Mouse (Mus musculus) gonadal fat pad, adult 2 months (tissue): ENCODE results near the gene Fam111a. TPM values are rescaled to one million over a fixed set of nuclear protein-coding genes. Genes with fewer than 3 reads are reported as not detected.
"Not testable (repeated sequence)": the region's sequence is repeated elsewhere in the genome, so short reads cannot be mapped to it uniquely, and the experiment has no call there.

Source experiments
- DNase-seq: peaks from one replicate; pipeline ENCODE4 v3.0.0-alpha.2; 2012; ENCODE audit warnings: low read depth
- polyA plus RNA-seq: library from polyadenylated mRNA; depleted of rRNA; stranded (reverse); fragments of >200 nt; gene quantifications from 2 replicates; pipeline ENCODE4 v1.2.3, GENCODE M21; 2012; rRNA removed

Gene Fam111a
- polyA plus RNA-seq: 1.5 and 1.7 TPM in 2 replicates

DNA sequence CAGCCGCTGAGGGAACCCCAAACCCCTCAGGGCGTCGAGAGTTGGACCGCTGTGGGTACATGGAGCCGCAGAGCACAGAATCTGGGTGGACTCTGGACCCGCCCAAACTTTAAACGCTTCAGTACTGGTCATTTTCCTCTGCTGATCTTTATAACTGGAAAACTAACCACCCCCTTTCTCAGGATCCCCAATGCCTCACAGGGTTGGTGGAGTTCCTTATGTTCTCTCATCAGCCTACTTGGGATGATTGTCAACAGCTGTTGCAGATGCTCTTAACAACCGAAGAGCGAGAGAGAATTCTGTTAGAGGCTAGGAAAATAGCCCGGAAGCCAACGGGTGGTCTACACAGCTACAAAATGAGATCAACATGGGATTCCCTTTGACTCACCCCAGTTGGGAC lies at the start of gene Fam111a:
Fam111a (plus strand) TSS at position 301 of the 400 bp plus-strand sequence.
- not testable (repeated sequence) for DNase-seq

- DNase-seq: no peak
Measured at GRCm38 (mm10) chr19:12496241-12496640, 49.3 kb upstream of the Fam111a start.

GRCm38 (mm10) chr19:12497909-12498308 lies 47.6 kb upstream of the Fam111a start:
- DNase-seq: no peak

DNA sequence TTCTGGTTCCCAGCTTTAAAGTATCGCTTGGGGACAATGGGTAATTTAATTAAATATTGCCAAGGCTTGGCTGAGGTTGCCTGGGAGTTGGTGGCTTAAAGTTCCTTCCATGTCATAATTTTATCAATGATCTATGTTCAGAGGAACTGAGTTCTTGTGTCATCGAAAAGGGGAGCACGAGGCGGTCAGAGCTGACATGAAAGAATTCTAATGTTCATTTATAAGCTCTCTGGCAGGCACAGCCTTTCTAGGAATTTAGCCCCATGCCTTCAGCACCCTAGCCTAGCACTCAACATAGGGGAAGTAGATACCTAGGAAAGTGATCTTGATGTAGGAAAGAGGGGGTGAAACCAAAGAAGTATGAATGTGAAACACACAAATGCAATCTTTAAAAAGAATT lies 47.2 kb upstream of the Fam111a start:
- DNase-seq: no peak

GRCm38 (mm10) chr19:12498941-12499340 lies 46.6 kb upstream of the Fam111a start:
- DNase-seq: no peak

DNA sequence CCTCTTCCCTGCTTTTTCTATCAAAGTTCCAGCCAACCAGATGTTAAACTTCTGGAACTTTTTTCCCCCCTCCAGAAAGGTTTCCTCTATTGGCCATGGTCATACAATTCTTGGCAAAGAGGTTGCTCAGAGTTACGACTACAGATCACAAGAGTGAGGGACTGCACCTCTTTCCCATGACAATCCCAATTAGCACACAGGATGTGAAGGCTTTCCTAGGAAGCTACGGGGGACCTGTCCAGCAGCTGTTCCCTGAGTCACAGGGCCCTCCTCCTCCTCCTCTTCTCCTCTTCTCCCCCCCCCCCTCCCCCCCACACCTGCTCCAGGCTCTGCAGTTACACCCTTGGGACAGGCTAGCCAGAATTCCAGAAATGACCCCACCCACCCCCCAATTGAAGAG lies 46.1 kb upstream of the Fam111a start:
- DNase-seq: no peak

- no peak for DNase-seq
Measured at GRCm38 (mm10) chr19:12500124-12500523, 45.4 kb upstream of the Fam111a start.

- no peak for DNase-seq
Measured at GRCm38 (mm10) chr19:12500881-12501311, 44.6 kb upstream of the Fam111a start.

DNA sequence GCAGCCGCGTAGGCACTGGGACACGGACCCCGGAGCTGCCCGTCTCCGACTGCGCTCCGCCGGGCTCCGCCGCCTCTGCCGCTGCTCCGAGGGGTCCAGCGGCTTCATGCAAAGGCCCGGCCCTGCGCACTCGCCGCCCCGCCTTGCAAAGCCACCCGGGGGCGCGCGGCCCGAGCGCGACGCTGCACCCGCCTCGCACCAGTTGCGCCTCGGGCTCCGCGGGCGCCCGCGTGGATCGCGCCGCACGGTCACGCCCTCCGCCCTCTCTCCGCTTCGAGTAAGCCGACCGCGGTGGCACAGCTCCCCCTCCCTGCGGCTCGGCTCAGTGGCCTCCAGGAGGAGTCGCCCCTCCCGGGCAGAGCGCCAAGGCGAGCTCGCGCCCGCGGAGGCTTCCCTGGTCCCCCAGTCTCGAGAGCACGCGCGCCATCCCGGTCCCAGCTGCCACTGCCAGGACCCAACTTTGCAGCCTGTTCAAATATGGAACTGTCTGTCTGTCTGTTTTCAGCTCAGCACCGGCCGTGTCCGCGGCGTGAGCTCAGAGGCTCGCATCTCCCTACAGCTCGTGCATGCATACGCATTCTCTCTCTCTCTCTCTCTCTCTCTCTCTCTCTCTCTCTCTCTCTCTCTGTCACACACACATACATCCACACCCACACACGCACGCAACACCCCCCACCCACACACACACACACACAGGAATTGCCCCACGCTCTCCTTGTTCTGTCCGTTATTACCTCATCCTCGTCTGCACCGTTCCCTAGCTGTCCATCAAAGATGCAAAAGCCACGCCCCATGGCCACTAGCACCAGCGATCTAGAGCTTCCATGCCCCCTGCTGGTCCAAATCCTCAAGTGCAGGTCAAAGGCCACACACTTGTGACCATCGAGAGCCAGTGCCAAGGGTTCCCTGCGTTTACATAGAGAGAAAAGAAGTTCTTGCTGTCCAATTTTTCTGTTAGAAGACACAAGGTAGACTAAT lies 43.9 kb upstream of the Fam111a start, which contains the start of gene Dtx4:
Dtx4 (minus strand) TSS at position 85 of the 978 bp plus-strand sequence.
- no peak for DNase-seq

DNA sequence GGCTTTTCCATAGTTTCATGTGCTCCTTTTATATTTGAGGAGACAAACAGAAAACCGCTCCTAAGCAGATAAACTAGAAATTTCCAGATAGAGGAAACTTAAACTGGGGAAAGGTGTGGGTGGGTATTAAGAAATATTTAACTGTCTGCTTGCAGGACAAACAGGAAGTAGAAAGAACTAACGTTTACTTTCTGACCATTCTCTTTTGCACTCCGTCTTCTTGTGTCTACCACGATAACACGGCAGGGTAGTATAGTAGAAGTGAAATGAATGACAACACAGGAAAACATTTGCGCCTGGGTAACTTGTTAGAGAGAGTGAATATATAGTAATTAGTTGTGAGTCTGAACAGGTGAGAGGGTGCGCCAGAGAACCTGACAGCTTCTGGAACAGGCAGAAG lies 42.8 kb upstream of the Fam111a start:
- DNase-seq: no peak

GRCm38 (mm10) chr19:12514621-12515020 lies 30.9 kb upstream of the Fam111a start:
- no peak for DNase-seq

DNA sequence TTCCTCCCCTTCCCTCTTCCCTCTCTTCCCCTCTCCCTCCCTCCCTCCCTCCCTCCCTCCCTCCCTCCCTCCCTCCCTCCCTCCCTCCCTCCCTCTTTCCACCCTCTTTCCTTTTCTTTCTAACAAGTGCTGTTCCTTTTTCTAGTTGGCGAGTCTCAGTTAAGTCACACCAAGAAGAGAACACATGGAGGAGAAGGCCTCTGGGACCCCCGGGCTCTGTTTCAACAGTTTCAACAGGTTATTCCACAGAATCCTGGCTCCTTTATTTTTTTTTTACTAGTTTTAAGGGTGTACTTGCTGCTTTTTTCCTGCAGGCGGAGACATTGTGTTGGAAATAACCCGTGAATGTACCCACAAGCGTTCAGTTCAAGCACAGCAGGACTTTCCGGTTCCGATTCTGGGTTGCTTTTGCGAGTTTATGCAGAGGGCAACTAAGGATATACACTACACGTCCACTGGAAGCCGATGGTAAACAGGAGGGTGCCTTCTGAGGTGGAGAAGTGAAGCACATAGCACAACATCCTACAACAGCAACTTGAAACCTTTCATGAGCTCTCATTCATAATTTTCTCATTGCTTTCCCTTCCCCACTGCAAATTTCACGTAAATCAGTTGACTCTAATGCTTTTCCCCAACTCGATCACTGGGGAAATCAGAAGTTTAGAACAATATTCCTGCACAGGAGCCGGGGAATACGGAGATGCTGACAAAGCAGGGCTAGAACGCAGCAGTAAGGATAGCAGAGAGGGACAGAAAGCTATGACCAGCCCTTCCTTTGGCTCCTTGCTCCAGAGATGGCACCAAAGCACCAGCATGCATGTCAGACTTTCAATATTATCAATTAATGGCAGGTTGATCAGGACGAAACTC lies 27.6 kb upstream of the Fam111a start:
- DNase-seq: no peak

DNA sequence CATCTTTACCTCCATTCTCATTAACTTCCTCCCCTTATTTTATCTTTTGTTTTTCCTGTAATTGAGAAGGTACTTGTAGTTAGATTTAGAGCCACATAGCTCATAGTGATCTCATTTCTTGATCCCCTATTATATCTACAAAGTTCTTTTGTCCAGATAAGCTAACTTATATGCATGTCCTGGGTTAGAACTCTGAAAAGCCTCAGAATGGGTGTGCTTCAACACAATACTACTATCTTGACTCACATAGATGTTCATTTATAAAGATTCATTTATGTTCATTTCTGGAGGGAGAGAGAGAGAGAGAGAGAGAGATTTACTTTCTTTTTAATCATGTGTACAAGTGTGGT lies 27.0 kb upstream of the Fam111a start:
- DNase-seq: no peak

DNA sequence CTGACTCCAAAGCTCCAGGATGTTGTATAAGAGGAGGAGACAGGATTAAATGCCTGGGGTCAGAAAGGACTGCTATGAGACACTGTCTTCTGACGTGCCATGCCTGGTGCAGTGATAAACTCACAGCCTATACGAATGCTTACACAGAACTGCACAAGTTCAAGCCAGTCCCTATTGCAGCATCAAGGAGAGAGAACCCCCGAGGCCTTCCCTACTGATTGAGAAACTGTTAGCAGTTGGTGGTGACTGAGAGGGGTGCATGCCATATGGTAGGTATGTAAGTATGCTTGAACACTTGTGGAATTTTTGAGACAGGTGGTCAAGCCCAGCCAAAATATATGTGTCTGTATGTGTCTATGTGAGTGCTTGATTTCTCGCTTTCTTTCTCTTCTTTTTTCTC lies 22.2 kb upstream of the Fam111a start:
- no peak for DNase-seq

GRCm38 (mm10) chr19:12537168-12537567 lies 8.4 kb upstream of the Fam111a start:
- no peak for DNase-seq

- no peak for DNase-seq
Measured at GRCm38 (mm10) chr19:12539975-12540374, 5.6 kb upstream of the Fam111a start.

DNA sequence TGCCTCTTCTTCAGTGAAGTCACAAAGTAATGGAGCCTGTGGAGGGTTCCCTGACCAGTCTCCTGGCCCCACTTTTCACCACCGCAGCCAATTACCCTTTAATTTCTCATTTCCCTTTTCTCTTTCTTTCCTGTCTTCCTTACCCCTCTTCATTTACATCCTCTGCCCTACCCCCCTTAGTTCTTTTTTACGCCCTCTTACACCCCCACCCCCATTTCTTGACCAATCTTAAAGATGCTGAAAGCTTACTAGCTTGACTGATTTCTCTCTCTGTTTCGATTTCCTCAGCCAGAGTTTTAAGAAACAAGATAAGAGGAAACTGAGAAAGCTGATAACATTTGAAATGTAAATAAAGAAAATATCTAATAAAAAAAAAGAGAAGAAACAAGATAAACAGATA lies 4.8 kb upstream of the Fam111a start:
- DNase-seq: no peak

DNA sequence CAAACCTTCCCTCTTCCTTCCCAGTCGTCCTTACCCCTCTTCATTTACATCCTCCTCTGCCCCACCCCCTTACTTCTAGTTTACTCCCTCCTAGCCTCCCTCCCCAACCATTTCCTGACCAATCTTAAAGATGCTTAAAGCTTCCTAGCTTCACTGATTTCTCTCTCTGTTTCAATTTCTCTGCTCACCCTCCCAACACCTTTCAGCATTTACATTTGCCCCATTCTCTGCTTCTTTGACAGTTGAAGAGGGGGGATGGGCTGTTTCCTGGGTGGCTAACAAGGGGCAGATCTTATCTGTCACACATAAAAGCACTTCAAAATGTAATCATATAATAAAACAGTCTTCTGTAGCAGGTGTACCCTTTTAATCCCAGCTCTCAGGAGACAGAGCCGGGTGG lies 3.9 kb upstream of the Fam111a start:
- no peak for DNase-seq

- DNase-seq: no peak
Measured at GRCm38 (mm10) chr19:12549166-12549565, 3.6 kb downstream of the Fam111a start.

GRCm38 (mm10) chr19:12550005-12550942 lies 4.7 kb downstream of the Fam111a start:
- no peak for DNase-seq

GRCm38 (mm10) chr19:12556293-12556692 lies 10.8 kb downstream of the Fam111a start:
- DNase-seq: no peak
